Mouse (Mus musculus): ENCODE data around the gene Tcp10b. TPM values are rescaled to one million over a fixed set of nuclear protein-coding genes. Genes with fewer than 3 reads are reported as not detected.
"Not testable (repeated sequence)": the region's sequence is repeated elsewhere in the genome, so short reads cannot be mapped to it uniquely, and the experiment has no call there.

The Tcp10b gene
- not detected in 2 replicates for polyA plus RNA-seq (2012)

DNA sequence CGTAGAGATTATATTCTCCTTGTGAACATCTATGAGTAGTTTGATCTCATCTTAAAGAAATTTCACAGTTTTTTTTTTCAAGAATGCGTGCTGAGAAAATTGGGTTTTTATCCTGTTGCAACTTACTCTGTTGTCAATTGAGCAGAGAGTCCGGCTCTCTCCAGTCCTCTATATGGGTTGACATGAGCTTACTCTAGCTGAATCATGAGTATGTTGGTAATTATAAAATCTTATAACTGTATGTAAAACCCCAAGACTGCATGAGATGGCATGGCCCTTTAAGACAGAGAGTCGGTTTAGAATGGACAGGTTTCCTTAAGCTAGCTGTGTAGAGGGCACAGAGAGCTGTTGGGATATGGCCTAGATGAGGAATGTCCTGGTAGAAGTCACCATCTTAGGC lies at the start of gene Tcp10b:
Tcp10b (plus strand) TSS at position 301 of the 400 bp plus-strand sequence.
- not testable (repeated sequence) for H3K4me3 ChIP-seq (replicated peaks); H3K36me3 ChIP-seq (ENCODE audit: control insufficient read depth); H3K27me3 ChIP-seq (ENCODE audit: control insufficient read depth); H3K9me3 ChIP-seq (ENCODE audit: control insufficient read depth, low read length); H3K4me1 ChIP-seq (ENCODE audit: control insufficient read depth)

DNA sequence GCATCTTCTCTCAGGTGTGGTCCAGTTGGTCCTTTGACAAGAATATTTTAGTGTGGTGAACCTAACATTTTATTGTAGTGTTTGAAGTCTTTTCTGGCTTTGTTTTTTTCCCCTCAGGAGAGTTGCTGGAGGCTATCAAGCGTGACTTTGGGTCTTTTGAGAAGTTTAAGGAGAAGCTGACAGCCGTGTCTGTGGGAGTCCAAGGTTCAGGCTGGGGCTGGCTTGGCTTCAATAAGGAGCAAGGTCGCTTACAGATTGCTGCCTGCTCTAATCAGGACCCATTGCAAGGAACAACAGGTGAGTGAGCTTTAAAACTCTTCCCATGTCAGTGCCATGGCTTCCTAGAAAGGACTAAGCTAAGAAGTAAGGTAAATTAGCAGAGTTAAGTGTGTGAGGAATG lies 47.6 kb upstream of the Tcp10b start:
- no peak for TF ChIP-seq TAL1 (IDR thresholded peaks at IDR 0.05; ENCODE audit: low read length)
- no peak for TF ChIP-seq GATA1 (IDR thresholded peaks at IDR 0.05; ENCODE audit: low read length)
- Histone ChIP-seq H3K9me3 (ENCODE audit: control insufficient read depth, low read length) (no peaks in the 10 kb centered on the region), H3K36me3 (ENCODE audit: control insufficient read depth) (peaks cover 57% of the 10 kb centered on the region)

GRCm38 (mm10) chr17:13036627-13037192 lies 24.2 kb upstream of the Tcp10b start:
- H3K4me3 ChIP-seq (replicated peaks); H3K9me3 ChIP-seq (ENCODE audit: control insufficient read depth, low read length); H3K36me3 ChIP-seq (ENCODE audit: control insufficient read depth); H3K27me3 ChIP-seq (ENCODE audit: control insufficient read depth); H3K4me1 ChIP-seq (ENCODE audit: control insufficient read depth): not testable (repeated sequence)

More for the DNA sequence above, 47.6 kb upstream of the Tcp10b start:
- H3K4me3 ChIP-seq (replicated peaks) = no peak overlapping the region
- no peaks in the 10 kb centered on the region for H3K27me3 ChIP-seq (ENCODE audit: control insufficient read depth)
- peaks cover 17% of the 10 kb centered on the region for H3K4me1 ChIP-seq (ENCODE audit: control insufficient read depth)

DNA sequence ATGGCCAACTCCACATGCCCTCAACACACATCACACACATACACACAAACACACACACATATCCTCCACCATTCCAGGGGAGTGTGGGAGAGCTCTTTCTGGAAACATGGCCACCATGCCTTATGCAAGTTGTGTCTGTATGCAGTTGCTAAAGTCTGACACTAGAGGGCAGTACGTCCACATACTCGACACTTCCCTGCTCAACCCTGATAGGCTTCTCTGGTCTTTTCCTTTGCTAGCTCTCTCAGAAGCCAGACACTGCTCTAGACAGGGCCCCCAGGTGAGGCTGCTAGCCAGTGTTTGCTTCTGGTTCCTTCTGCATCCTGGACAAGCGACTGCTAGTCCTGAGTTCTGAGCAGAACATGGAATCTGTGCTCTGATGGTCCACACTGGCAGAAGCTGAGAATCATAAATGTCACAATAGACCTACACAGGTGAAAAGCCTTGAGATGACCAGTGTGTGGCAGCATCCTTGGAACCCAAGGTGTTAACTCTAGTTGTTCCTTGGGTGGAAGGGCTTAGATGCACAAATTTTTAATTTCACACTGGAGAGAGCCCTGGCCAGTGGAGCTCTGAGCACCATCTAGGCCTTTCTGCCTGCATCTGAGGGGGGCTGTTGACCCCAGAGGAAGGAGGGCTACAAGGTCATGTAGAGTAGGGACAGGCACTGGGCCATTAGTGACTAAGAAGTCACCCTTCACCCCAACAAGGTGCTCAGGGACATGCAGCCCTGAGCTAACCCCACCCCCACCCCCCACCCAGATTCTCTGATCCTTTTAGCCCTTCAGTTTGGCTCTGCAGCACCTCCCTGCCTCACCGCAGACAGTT lies 16.8 kb upstream of the Tcp10b start:
- H3K36me3 ChIP-seq (ENCODE audit: control insufficient read depth); H3K9me3 ChIP-seq (ENCODE audit: control insufficient read depth, low read length): not testable (repeated sequence)

DNA sequence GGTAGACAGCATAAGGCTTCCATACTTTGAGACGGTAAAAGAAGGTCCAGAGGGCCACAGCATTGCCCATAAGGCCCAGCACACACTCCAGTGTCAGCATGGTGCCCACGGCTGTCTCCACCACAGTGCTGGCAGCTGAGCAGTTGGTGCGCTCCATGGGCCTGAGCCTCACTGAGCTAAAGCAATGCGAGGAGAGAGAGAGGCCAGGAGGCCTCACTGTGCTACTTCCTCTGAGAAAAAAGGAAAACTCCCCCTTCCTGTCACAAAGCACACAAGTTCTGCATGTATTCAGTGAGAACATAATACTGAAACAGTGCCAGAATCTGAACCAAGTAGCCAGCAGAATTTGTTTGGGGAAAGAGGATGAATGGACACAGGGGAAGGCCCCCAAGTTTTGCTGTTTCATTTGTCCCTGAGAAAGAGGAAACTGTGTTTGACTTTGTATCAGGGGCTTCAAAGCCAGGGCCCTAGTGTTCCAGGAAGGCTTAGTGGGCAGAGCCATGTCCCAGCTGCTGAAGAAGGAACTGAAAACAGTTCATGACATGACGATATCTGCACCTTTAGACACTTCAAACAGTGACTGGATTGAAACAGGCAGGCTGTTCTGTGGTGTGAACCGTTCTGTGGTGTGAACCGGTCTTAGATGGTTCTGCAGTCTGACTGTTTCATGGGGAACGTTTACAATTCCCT lies 8.6 kb upstream of the Tcp10b start, which contains the start of gene Gpr31b:
Gpr31b (minus strand) TSS at position 173 of the 690 bp plus-strand sequence.
- not testable (repeated sequence) for H3K27me3 ChIP-seq (ENCODE audit: control insufficient read depth); H3K4me1 ChIP-seq (ENCODE audit: control insufficient read depth); H3K9me3 ChIP-seq (ENCODE audit: control insufficient read depth, low read length); H3K4me3 ChIP-seq (replicated peaks); H3K36me3 ChIP-seq (ENCODE audit: control insufficient read depth)

More for the DNA sequence above, 16.8 kb upstream of the Tcp10b start:
- H3K4me3 ChIP-seq (replicated peaks); H3K27me3 ChIP-seq (ENCODE audit: control insufficient read depth); H3K4me1 ChIP-seq (ENCODE audit: control insufficient read depth): not testable (repeated sequence)

DNA sequence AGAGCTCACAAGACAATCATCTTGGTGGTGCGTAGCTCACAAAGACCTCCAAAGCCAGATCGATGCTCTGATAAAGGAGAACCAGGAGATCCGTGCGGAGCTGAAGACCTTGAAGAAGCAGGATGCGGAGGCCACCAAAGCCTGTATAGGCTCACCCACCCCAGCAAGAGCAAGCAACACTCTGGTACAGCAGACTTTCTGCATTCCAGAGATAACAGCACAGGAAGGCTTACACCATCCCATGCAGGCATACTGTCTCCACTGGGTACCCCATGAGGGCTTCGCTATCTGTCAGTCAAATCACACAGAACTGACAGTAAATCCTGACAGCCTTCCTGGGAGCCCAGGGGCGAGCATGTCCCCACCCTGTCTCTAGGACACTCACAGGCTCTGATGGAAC lies 2.0 kb downstream of the Tcp10b start:
- not testable (repeated sequence) for H3K4me1 ChIP-seq (ENCODE audit: control insufficient read depth); H3K27me3 ChIP-seq (ENCODE audit: control insufficient read depth); H3K36me3 ChIP-seq (ENCODE audit: control insufficient read depth); H3K9me3 ChIP-seq (ENCODE audit: control insufficient read depth, low read length); H3K4me3 ChIP-seq (replicated peaks)

- H3K4me3 ChIP-seq (replicated peaks); H3K4me1 ChIP-seq (ENCODE audit: control insufficient read depth); H3K27me3 ChIP-seq (ENCODE audit: control insufficient read depth); H3K36me3 ChIP-seq (ENCODE audit: control insufficient read depth); H3K9me3 ChIP-seq (ENCODE audit: control insufficient read depth, low read length): not testable (repeated sequence)
These were observed 7.0 kb downstream of the Tcp10b start for GRCm38 (mm10) chr17:13067864-13068385.

GRCm38 (mm10) chr17:13069227-13069626 lies 8.3 kb downstream of the Tcp10b start:
- H3K36me3 ChIP-seq (ENCODE audit: control insufficient read depth); H3K4me3 ChIP-seq (replicated peaks); H3K27me3 ChIP-seq (ENCODE audit: control insufficient read depth); H3K9me3 ChIP-seq (ENCODE audit: control insufficient read depth, low read length); H3K4me1 ChIP-seq (ENCODE audit: control insufficient read depth): not testable (repeated sequence)

GRCm38 (mm10) chr17:13091510-13091909 lies 30.6 kb downstream of the Tcp10b start:
- H3K4me1 ChIP-seq (ENCODE audit: control insufficient read depth); H3K9me3 ChIP-seq (ENCODE audit: control insufficient read depth, low read length); H3K4me3 ChIP-seq (replicated peaks); H3K27me3 ChIP-seq (ENCODE audit: control insufficient read depth); H3K36me3 ChIP-seq (ENCODE audit: control insufficient read depth): not testable (repeated sequence)

- not testable (repeated sequence) for H3K9me3 ChIP-seq (ENCODE audit: control insufficient read depth, low read length); H3K27me3 ChIP-seq (ENCODE audit: control insufficient read depth); H3K36me3 ChIP-seq (ENCODE audit: control insufficient read depth); H3K4me1 ChIP-seq (ENCODE audit: control insufficient read depth); H3K4me3 ChIP-seq (replicated peaks)
These were observed 31.3 kb downstream of the Tcp10b start for GRCm38 (mm10) chr17:13092100-13092764.

DNA sequence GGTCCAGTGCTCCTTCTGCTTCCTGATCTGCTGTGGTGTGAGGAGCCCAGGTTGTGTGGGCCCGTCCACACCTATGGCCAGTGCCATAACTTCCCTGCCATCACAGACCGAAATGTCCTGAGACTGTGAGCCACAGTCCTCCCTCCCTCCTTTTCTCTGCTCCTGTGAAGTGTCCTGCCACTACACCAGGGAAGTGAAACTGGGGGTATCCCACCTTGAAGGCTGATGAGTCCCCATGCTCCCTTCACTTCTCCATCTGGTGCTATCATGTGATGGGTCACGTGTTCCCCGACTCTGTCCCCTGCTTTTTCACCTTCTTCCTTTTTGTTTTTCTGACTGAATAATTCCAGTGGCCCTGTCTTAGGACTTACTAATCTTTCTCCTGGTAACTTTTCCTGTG lies 32.1 kb downstream of the Tcp10b start:
- H3K4me3 ChIP-seq (replicated peaks); H3K36me3 ChIP-seq (ENCODE audit: control insufficient read depth); H3K9me3 ChIP-seq (ENCODE audit: control insufficient read depth, low read length); H3K4me1 ChIP-seq (ENCODE audit: control insufficient read depth); H3K27me3 ChIP-seq (ENCODE audit: control insufficient read depth): not testable (repeated sequence)

GRCm38 (mm10) chr17:13106563-13106962 lies 45.7 kb downstream of the Tcp10b start:
- not testable (repeated sequence) for H3K4me3 ChIP-seq (replicated peaks)

GRCm38 (mm10) chr17:13112504-13113291 lies 51.8 kb downstream of the Tcp10b start:
- H3K9me3 ChIP-seq (ENCODE audit: control insufficient read depth, low read length); H3K36me3 ChIP-seq (ENCODE audit: control insufficient read depth); H3K4me3 ChIP-seq (replicated peaks); H3K27me3 ChIP-seq (ENCODE audit: control insufficient read depth); H3K4me1 ChIP-seq (ENCODE audit: control insufficient read depth): not testable (repeated sequence)

More at GRCm38 (mm10) chr17:13106563-13106962, 45.7 kb downstream of the Tcp10b start:
- H3K4me1 ChIP-seq (ENCODE audit: control insufficient read depth); H3K36me3 ChIP-seq (ENCODE audit: control insufficient read depth); H3K27me3 ChIP-seq (ENCODE audit: control insufficient read depth); H3K9me3 ChIP-seq (ENCODE audit: control insufficient read depth, low read length): not testable (repeated sequence)

Measured in erythroblast, embryonic 14.5 days (primary cell).